Mouse (Mus musculus): ENCODE results near the gene Gm11634. TPM values are rescaled to one million over a fixed set of nuclear protein-coding genes. Genes with fewer than 3 reads are reported as not detected.
"Not testable (repeated sequence)": the region's sequence is repeated elsewhere in the genome, so short reads cannot be mapped to it uniquely, and the experiment has no call there.

Gene Gm11634
- not detected in 2 replicates for polyA plus RNA-seq (2016; fragmentation: Nextera tagmentation; extraction: Ambion mirVana)

- 67% methylated on average over 6 of the region's 6 CpGs for WGBS
- H3K27ac ChIP-seq (ENCODE audit: poor library complexity, severe bottlenecking): no peak within 1 kb of the TSS
- no peak within 1 kb of the TSS for H3K4me3 ChIP-seq
- no peak within 1 kb of the TSS for H3K4me2 ChIP-seq
- no peak for ATAC-seq (ENCODE audit: insufficient number of reproducible peaks, low FRiP score)
- peaks cover 8% of the 10 kb centered on the region; the same call in 1 of the 2 replicates for H3K27me3 ChIP-seq (replicated peaks)
- no peaks in the 10 kb centered on the region for H3K36me3 ChIP-seq
- no peaks in the 10 kb centered on the region for H3K9me3 ChIP-seq (replicated peaks)
- H3K9ac ChIP-seq: no peak within 1 kb of the TSS
- no peaks in the 10 kb centered on the region for H3K4me1 ChIP-seq (replicated peaks)
These were observed at the start of gene Gm11634 for GRCm38 (mm10) chr11:101599156-101599555. Gene Gm11634 (minus strand): TSS chr11:101599256.

GRCm38 (mm10) chr11:101647093-101647492 is 48.0 kb upstream of the Gm11634 start:
- not testable (repeated sequence) for H3K4me3 ChIP-seq; H3K9ac ChIP-seq; H3K4me1 ChIP-seq (replicated peaks); H3K27me3 ChIP-seq (replicated peaks); H3K27ac ChIP-seq (ENCODE audit: poor library complexity, severe bottlenecking); H3K4me2 ChIP-seq; H3K36me3 ChIP-seq; ATAC-seq (ENCODE audit: insufficient number of reproducible peaks, low FRiP score); H3K9me3 ChIP-seq (replicated peaks)
- 89% methylated on average over 10 of the region's 10 CpGs for WGBS

- 13% methylated on average over 16 of the region's 16 CpGs for whole genome bisulfite sequencing
- H3K9me3 ChIP-seq (replicated peaks); H3K36me3 ChIP-seq; H3K27me3 ChIP-seq (replicated peaks); ATAC-seq (ENCODE audit: insufficient number of reproducible peaks, low FRiP score); H3K4me1 ChIP-seq (replicated peaks): not testable (repeated sequence)
- Histone ChIP-seq H3K27ac (ENCODE audit: poor library complexity, severe bottlenecking) (peak overlapping the region; percentile 93), H3K4me3 (peak overlapping the region; percentile 42), H3K9ac (peak overlapping the region; percentile 69), H3K4me2 (peak overlapping the region; percentile 60)
These were observed 47.3 kb upstream of the Gm11634 start for GRCm38 (mm10) chr11:101646283-101646794.

- H3K4me1 ChIP-seq (replicated peaks); H3K36me3 ChIP-seq; H3K27me3 ChIP-seq (replicated peaks); H3K9me3 ChIP-seq (replicated peaks): not testable (repeated sequence)
- Histone ChIP-seq H3K9ac (peak overlapping the region; percentile 69), H3K27ac (ENCODE audit: poor library complexity, severe bottlenecking) (peak overlapping the region; percentile 93), H3K4me3 (peak overlapping the region; percentile 42), H3K4me2 (peak overlapping the region; percentile 60)
- ATAC-seq (ENCODE audit: insufficient number of reproducible peaks, low FRiP score): peak; percentile 84
- WGBS: under 1% methylated on average over 44 of the region's 56 CpGs
These were observed 46.6 kb upstream of the Gm11634 start for GRCm38 (mm10) chr11:101645411-101646282.

- 2% methylated on average over 4 of the region's 4 CpGs for WGBS
- H3K9me3 ChIP-seq (replicated peaks); H3K4me2 ChIP-seq; H3K27me3 ChIP-seq (replicated peaks); H3K4me1 ChIP-seq (replicated peaks); H3K4me3 ChIP-seq; H3K9ac ChIP-seq; ATAC-seq (ENCODE audit: insufficient number of reproducible peaks, low FRiP score); H3K36me3 ChIP-seq: not testable (repeated sequence)
- peak overlapping the region; percentile 51 for H3K27ac ChIP-seq (ENCODE audit: poor library complexity, severe bottlenecking)
These were observed 46.0 kb upstream of the Gm11634 start for GRCm38 (mm10) chr11:101645043-101645410.

- Histone ChIP-seq H3K9ac (no peak overlapping the region), H3K27me3 (replicated peaks) (no peaks in the 10 kb centered on the region), H3K4me2 (no peak overlapping the region), H3K9me3 (replicated peaks) (no peaks in the 10 kb centered on the region), H3K27ac (ENCODE audit: poor library complexity, severe bottlenecking) (no peak overlapping the region), H3K4me3 (no peak overlapping the region), H3K4me1 (replicated peaks) (peaks cover 7% of the 10 kb centered on the region; the same call in 1 of the 2 replicates), H3K36me3 (no peaks in the 10 kb centered on the region)
- ATAC-seq (ENCODE audit: insufficient number of reproducible peaks, low FRiP score): no peak
- 57% methylated on average over 3 of the region's 3 CpGs for WGBS
These were observed 45.5 kb upstream of the Gm11634 start for GRCm38 (mm10) chr11:101644591-101644990.

- Histone ChIP-seq H3K27me3 (replicated peaks) (no peaks in the 10 kb centered on the region), H3K9ac (no peak overlapping the region), H3K4me1 (replicated peaks) (peaks cover 7% of the 10 kb centered on the region; the same call in 1 of the 2 replicates), H3K4me3 (no peak overlapping the region), H3K36me3 (no peaks in the 10 kb centered on the region), H3K27ac (ENCODE audit: poor library complexity, severe bottlenecking) (no peak overlapping the region), H3K4me2 (no peak overlapping the region), H3K9me3 (replicated peaks) (no peaks in the 10 kb centered on the region)
- ATAC-seq (ENCODE audit: insufficient number of reproducible peaks, low FRiP score): no peak
- 51% methylated on average over 5 of the region's 5 CpGs for WGBS
These were observed 43.9 kb upstream of the Gm11634 start for GRCm38 (mm10) chr11:101642931-101643330.

GRCm38 (mm10) chr11:101641710-101642642 is 42.9 kb upstream of the Gm11634 start:
- not testable (repeated sequence) for H3K9me3 ChIP-seq (replicated peaks); H3K4me3 ChIP-seq; H3K36me3 ChIP-seq; H3K4me1 ChIP-seq (replicated peaks); H3K9ac ChIP-seq; H3K27me3 ChIP-seq (replicated peaks)
- H3K27ac ChIP-seq (ENCODE audit: poor library complexity, severe bottlenecking): peak overlapping the region; percentile 83
- peak; percentile 78 for ATAC-seq (ENCODE audit: insufficient number of reproducible peaks, low FRiP score)
- peak overlapping the region; percentile 62; the same call in 1 of the 2 replicates for H3K4me2 ChIP-seq
- WGBS: 4% methylated on average over 15 of the region's 26 CpGs

- H3K36me3 ChIP-seq; H3K4me1 ChIP-seq (replicated peaks); H3K27me3 ChIP-seq (replicated peaks); H3K9me3 ChIP-seq (replicated peaks): not testable (repeated sequence)
- Histone ChIP-seq H3K9ac (peak overlapping the region; percentile 55), H3K4me3 (peak overlapping the region; percentile 41), H3K4me2 (peak overlapping the region; percentile 62), H3K27ac (ENCODE audit: poor library complexity, severe bottlenecking) (peak overlapping the region; percentile 83)
- peak; percentile 81 for ATAC-seq (ENCODE audit: insufficient number of reproducible peaks, low FRiP score)
- WGBS: 5% methylated on average over 52 of the region's 53 CpGs
These were observed 42.0 kb upstream of the Gm11634 start for GRCm38 (mm10) chr11:101640857-101641709.

- H3K4me2 ChIP-seq: no peak overlapping the region
- no peaks in the 10 kb centered on the region for H3K27me3 ChIP-seq (replicated peaks)
- ATAC-seq (ENCODE audit: insufficient number of reproducible peaks, low FRiP score): no peak
- 85% methylated on average over 4 of the region's 4 CpGs for WGBS
- H3K36me3 ChIP-seq: peaks cover 5% of the 10 kb centered on the region
- no peaks in the 10 kb centered on the region for H3K9me3 ChIP-seq (replicated peaks)
- H3K4me3 ChIP-seq: no peak overlapping the region
- peaks cover 7% of the 10 kb centered on the region; the same call in 1 of the 2 replicates for H3K4me1 ChIP-seq (replicated peaks)
- H3K27ac ChIP-seq (ENCODE audit: poor library complexity, severe bottlenecking): no peak overlapping the region
- no peak overlapping the region for H3K9ac ChIP-seq
These were observed 40.7 kb upstream of the Gm11634 start for GRCm38 (mm10) chr11:101639761-101640160.
